Mouse (Mus musculus) embryonic fibroblast, embryonic 13.5 days (primary cell): ENCODE measurements at regions not wholly inside any gene's neighbourhood (a gene's known extent, or its start where the extent isn't known, plus 50 kb on each side); places are given as distances from the start of the nearest gene placed in this dataset.

Experiments
- CTCF ChIP-seq: IDR thresholded peaks from 2 replicates; pipeline ENCODE4 v1.5.1; 2011; ENCODE audit warnings: mild to moderate bottlenecking, control low read depth, low read length, moderate library complexity, borderline replicate concordance; ENCODE audit not compliant: insufficient read depth
- POLR2A ChIP-seq: IDR thresholded peaks from 2 replicates; pipeline ENCODE4 v1.6.1; 2011; ENCODE audit warnings: low read depth, mild to moderate bottlenecking, control low read depth, low read length, moderate library complexity

DNA sequence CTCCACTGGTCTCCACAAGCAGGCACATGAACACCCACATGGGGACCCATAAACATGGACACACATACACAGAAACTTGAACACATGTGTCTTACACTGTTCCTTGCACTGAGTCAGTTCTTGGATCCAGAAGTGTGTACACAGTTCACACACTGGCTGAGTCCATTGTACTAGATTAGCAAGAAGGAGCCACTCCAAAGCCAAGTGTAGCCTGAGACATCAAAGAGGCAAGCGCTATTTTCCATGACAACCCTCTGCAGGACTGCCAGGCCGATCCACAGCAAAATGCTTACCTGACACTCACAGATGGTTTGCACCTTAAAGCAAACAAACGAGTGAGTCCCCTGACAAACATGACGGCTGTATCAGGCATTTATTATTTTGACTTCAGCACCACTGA lies 52.8 kb upstream of the Tnrc6a start:
- TF ChIP-seq CTCF (no peak), POLR2A (no peak)
